Mouse (Mus musculus): Measurements from ENCODE around the gene 0610009B22Rik. TPM values are rescaled to one million over a fixed set of nuclear protein-coding genes. Genes with fewer than 3 reads are reported as not detected.

Gene 0610009B22Rik
- polyA plus RNA-seq, 2 experiments: 46.7 to 81.9 TPM

GRCm38 (mm10) chr11:51661867-51662365, 26.8 kb downstream of the 0610009B22Rik start:
- H3K27me3 ChIP-seq (ENCODE audit: control insufficient read depth, insufficient read depth, low read length): no peaks in the 10 kb centered on the region
- ATAC-seq (ENCODE audit: low FRiP score, low read depth) (peak; percentile 61; the same call in 1 of the 2 replicates), DNase-seq (ENCODE audit: low spot score) (no peak)
- H3K27ac ChIP-seq (replicated peaks; ENCODE audit: low read depth, low read length): no peak overlapping the region
- H3K4me3 ChIP-seq (replicated peaks; ENCODE audit: low read length): no peak overlapping the region
- no peaks in the 10 kb centered on the region for H3K36me3 ChIP-seq (ENCODE audit: control insufficient read depth, insufficient read depth, low read length)
- 81% methylated on average over 16 of the region's 16 CpGs for WGBS
- no peak overlapping the region for H3K9ac ChIP-seq (ENCODE audit: low read depth, low read length, severe bottlenecking)
- no peak for TF ChIP-seq POLR2A (IDR thresholded peaks at IDR 0.05; ENCODE audit: borderline replicate concordance, extremely low read depth, insufficient read depth, insufficient read length)
- no peak overlapping the region for H3K4me2 ChIP-seq (replicated peaks; ENCODE audit: low read depth, low read length, severe bottlenecking)
- peaks cover 16% of the 10 kb centered on the region for H3K4me1 ChIP-seq (ENCODE audit: control insufficient read depth, insufficient read depth, low read length)
- no peaks in the 10 kb centered on the region for H3K9me3 ChIP-seq (ENCODE audit: control insufficient read depth, low read length)

GRCm38 (mm10) chr11:51658705-51659104, 30.0 kb downstream of the 0610009B22Rik start:
- TF ChIP-seq POLR2A (IDR thresholded peaks at IDR 0.05; ENCODE audit: borderline replicate concordance, extremely low read depth, insufficient read depth, insufficient read length): no peak
- no peaks in the 10 kb centered on the region for H3K9me3 ChIP-seq (ENCODE audit: control insufficient read depth, low read length)
- H3K27me3 ChIP-seq (ENCODE audit: control insufficient read depth, insufficient read depth, low read length): no peaks in the 10 kb centered on the region
- H3K4me1 ChIP-seq (ENCODE audit: control insufficient read depth, insufficient read depth, low read length): peaks cover 19% of the 10 kb centered on the region
- no peak overlapping the region for H3K9ac ChIP-seq (ENCODE audit: low read depth, low read length, severe bottlenecking)
- peak overlapping the region; percentile 16 for H3K4me2 ChIP-seq (replicated peaks; ENCODE audit: low read depth, low read length, severe bottlenecking)
- 15% methylated on average over 6 of the region's 6 CpGs for WGBS
- peak; percentile 81; the same call in 1 of the 2 replicates for ATAC-seq (ENCODE audit: low FRiP score, low read depth)
- peak; percentile 84 for DNase-seq (ENCODE audit: low spot score)
- 0 out of 2 replicates have a peak overlapping the region, but pooled peaks have one; percentile 53 for H3K27ac ChIP-seq (replicated peaks; ENCODE audit: low read depth, low read length)
- H3K36me3 ChIP-seq (ENCODE audit: control insufficient read depth, insufficient read depth, low read length): no peaks in the 10 kb centered on the region
- H3K4me3 ChIP-seq (replicated peaks; ENCODE audit: low read length): no peak overlapping the region

DNA sequence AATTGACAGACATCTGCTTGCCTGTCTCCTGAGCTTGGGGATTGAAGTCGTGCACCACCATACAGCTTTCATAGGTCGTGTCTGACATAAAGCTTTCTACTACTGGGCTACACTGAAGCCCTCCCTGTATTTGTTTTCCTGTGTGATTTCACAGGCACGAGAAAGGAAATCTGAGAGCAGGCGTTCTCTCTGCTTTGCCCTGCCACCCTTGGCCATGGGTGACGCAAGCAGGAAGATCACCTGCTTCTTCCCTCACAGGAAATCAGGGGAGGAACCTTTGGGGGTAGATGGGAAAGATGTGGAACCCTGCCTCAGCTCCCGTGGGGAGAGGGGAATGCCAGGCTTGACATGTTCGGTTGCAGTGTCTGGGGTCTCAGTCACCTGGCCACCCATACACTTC, 30.4 kb downstream of the 0610009B22Rik start:
- DNase-seq (ENCODE audit: low spot score) (no peak), ATAC-seq (ENCODE audit: low FRiP score, low read depth) (0 out of 2 replicates have a peak, but pooled peaks have one; percentile 2)
- no peak overlapping the region for H3K4me3 ChIP-seq (replicated peaks; ENCODE audit: low read length)
- no peaks in the 10 kb centered on the region for H3K36me3 ChIP-seq (ENCODE audit: control insufficient read depth, insufficient read depth, low read length)
- H3K4me2 ChIP-seq (replicated peaks; ENCODE audit: low read depth, low read length, severe bottlenecking): peak overlapping the region; percentile 16
- TF ChIP-seq POLR2A (IDR thresholded peaks at IDR 0.05; ENCODE audit: borderline replicate concordance, extremely low read depth, insufficient read depth, insufficient read length): no peak
- no peaks in the 10 kb centered on the region for H3K27me3 ChIP-seq (ENCODE audit: control insufficient read depth, insufficient read depth, low read length)
- no peaks in the 10 kb centered on the region for H3K9me3 ChIP-seq (ENCODE audit: control insufficient read depth, low read length)
- H3K27ac ChIP-seq (replicated peaks; ENCODE audit: low read depth, low read length): peak overlapping the region; percentile 53
- peaks cover 19% of the 10 kb centered on the region for H3K4me1 ChIP-seq (ENCODE audit: control insufficient read depth, insufficient read depth, low read length)
- WGBS: 24% methylated on average over 7 of the region's 7 CpGs
- H3K9ac ChIP-seq (ENCODE audit: low read depth, low read length, severe bottlenecking): no peak overlapping the region

- H3K27me3 ChIP-seq (ENCODE audit: control insufficient read depth, insufficient read depth, low read length): no peaks in the 10 kb centered on the region
- H3K4me3 ChIP-seq (replicated peaks; ENCODE audit: low read length): no peak overlapping the region
- no peaks in the 10 kb centered on the region for H3K9me3 ChIP-seq (ENCODE audit: control insufficient read depth, low read length)
- TF ChIP-seq POLR2A (IDR thresholded peaks at IDR 0.05; ENCODE audit: borderline replicate concordance, extremely low read depth, insufficient read depth, insufficient read length): no peak
- DNase-seq (ENCODE audit: low spot score) (no peak), ATAC-seq (ENCODE audit: low FRiP score, low read depth) (no peak)
- no peak overlapping the region for H3K4me2 ChIP-seq (replicated peaks; ENCODE audit: low read depth, low read length, severe bottlenecking)
- peaks cover 19% of the 10 kb centered on the region for H3K4me1 ChIP-seq (ENCODE audit: control insufficient read depth, insufficient read depth, low read length)
- no peaks in the 10 kb centered on the region for H3K36me3 ChIP-seq (ENCODE audit: control insufficient read depth, insufficient read depth, low read length)
- no peak overlapping the region for H3K27ac ChIP-seq (replicated peaks; ENCODE audit: low read depth, low read length)
- 69% methylated on average over 7 of the region's 10 CpGs for WGBS
- no peak overlapping the region for H3K9ac ChIP-seq (ENCODE audit: low read depth, low read length, severe bottlenecking)
These were observed 31.7 kb downstream of the 0610009B22Rik start for GRCm38 (mm10) chr11:51656798-51657521.

DNA sequence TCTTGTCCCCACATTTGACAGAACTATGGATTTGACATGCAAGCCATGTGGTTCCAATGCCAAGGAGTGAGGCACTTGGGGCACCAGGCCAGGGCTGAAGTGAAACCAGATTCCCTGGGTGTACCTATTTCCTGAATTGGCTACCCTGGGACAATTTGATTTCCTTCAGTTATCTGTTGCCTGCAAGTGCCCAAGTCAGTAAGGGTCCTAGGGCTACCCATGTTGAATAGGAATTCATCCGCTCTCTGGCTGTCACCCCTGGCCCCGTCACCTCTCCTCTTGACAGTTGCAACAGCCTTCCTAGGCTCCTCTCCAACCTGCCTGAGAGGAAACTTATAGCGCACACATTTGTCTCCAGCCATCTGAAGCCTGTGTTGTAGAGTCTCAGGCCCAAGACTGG, 33.8 kb downstream of the 0610009B22Rik start:
- Histone ChIP-seq H3K27me3 (ENCODE audit: control insufficient read depth, insufficient read depth, low read length) (no peaks in the 10 kb centered on the region), H3K36me3 (ENCODE audit: control insufficient read depth, insufficient read depth, low read length) (no peaks in the 10 kb centered on the region), H3K9me3 (ENCODE audit: control insufficient read depth, low read length) (no peaks in the 10 kb centered on the region), H3K4me1 (ENCODE audit: control insufficient read depth, insufficient read depth, low read length) (peaks cover 24% of the 10 kb centered on the region), H3K9ac (ENCODE audit: low read depth, low read length, severe bottlenecking) (no peak overlapping the region), H3K4me3 (replicated peaks; ENCODE audit: low read length) (no peak overlapping the region), H3K4me2 (replicated peaks; ENCODE audit: low read depth, low read length, severe bottlenecking) (no peak overlapping the region), H3K27ac (replicated peaks; ENCODE audit: low read depth, low read length) (no peak overlapping the region)
- ATAC-seq (ENCODE audit: low FRiP score, low read depth) (no peak), DNase-seq (ENCODE audit: low spot score) (no peak)
- no peak for TF ChIP-seq POLR2A (IDR thresholded peaks at IDR 0.05; ENCODE audit: borderline replicate concordance, extremely low read depth, insufficient read depth, insufficient read length)
- WGBS: 89% methylated on average over 3 of the region's 3 CpGs

Data from limb, embryonic 14.5 days (tissue).